8 mouse cellular contexts compared by ENCODE assay signal in the genomic region with DNA sequence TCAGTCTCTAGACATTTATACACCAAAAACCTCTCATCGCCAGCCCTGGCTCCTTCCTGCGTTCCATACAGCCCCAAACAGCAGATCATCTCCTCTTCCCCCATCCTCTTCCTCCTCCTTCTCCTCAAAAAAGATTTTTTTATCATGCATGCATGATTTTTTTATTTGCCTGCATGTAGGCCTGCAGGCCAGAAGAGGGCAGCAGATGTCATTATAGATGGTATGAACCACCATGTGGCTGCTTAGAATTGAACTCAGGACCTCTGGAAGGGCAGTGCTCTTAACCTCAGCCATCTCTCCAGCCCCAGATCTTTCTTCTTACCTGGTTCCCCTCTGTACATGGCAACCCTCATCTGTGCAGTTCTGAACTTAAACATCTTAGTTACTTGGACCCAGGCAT. TPM values are rescaled to one million over a fixed set of nuclear protein-coding genes. Genes with fewer than 3 reads are reported as not detected.
DNase-seq lines count a peak whose midpoint lies in the region; ATAC-seq and TF ChIP-seq lines count a peak whose summit lies in the region.

No protein-coding gene starts in this region.

- H3K27ac ChIP-seq in liver, adult 2 months (replicated peaks; ENCODE audit: insufficient read depth, low read depth, low read length), result no peak overlapping the region

- H3K27me3 ChIP-seq in liver, adult 2 months (ENCODE audit: control insufficient read depth, insufficient read depth, low read length), result no peaks in the 10 kb centered on the region

- H3K9ac ChIP-seq in liver, adult 2 months (ENCODE audit: low read depth, low read length), result no peak overlapping the region

- H3K4me1 ChIP-seq in lung, adult 2 months (ENCODE audit: control insufficient read depth, insufficient read depth, low read length), result no peaks in the 10 kb centered on the region; the same call in 1 of the 2 replicates
- H3K4me1 ChIP-seq in liver, adult 2 months (ENCODE audit: control insufficient read depth, insufficient read depth, low read length), result peaks cover 4% of the 10 kb centered on the region; the same call in 1 of the 2 replicates

- no peak for ATAC-seq in CD4-positive, CD25-positive, alpha-beta regulatory T cell, adult 4 months

- H3K36me3 ChIP-seq in liver, adult 2 months (ENCODE audit: control insufficient read depth, insufficient read depth, low read length), result 0 out of 2 replicates have a peak, but pooled peaks cover 2% of the 10 kb centered on the region

- peak; percentile 35; the same call in 1 of the 2 replicates for TF ChIP-seq CTCF in lung, adult 2 months (IDR thresholded peaks at IDR 0.05; ENCODE audit: insufficient read depth, low read length)
- peak; percentile 34; the same call in 1 of the 2 replicates for TF ChIP-seq CTCF in liver, adult 2 months (IDR thresholded peaks at IDR 0.05; ENCODE audit: low read depth, low read length)

- 79% methylated on average over 2 of the region's 2 CpGs for WGBS in lung, adult 2 months
- 65% methylated on average over 2 of the region's 2 CpGs for WGBS in liver, adult 2 months

- DNase-seq in CD4-positive, CD25-positive, alpha-beta regulatory T cell, adult 2 months (ENCODE audit: low read depth, low spot score), result peak; percentile 77
- DNase-seq in lung, adult 2 months, result no peak
- no peak for DNase-seq in lung, postnatal 25 days (ENCODE audit: low spot score)
- DNase-seq in liver, adult 2 months (ENCODE audit: extremely low read depth, low read depth, low spot score), result peak; percentile 43
- DNase-seq in thymus, postnatal 0 days (ENCODE audit: low spot score), result peak; percentile 68
- DNase-seq in adrenal gland, postnatal 36 days, result no peak
- DNase-seq in adrenal gland, postnatal 25 days, result no peak

- no peaks in the 10 kb centered on the region for H3K79me2 ChIP-seq in liver, adult 2 months (ENCODE audit: control insufficient read depth, insufficient read depth, low read length)

- TF ChIP-seq POLR2A in lung, adult 2 months (IDR thresholded peaks at IDR 0.05; ENCODE audit: borderline replicate concordance, extremely low read depth, low read depth, low read length), result no peak
- TF ChIP-seq POLR2A in liver, adult 2 months (IDR thresholded peaks at IDR 0.05; ENCODE audit: extremely low read depth, insufficient read depth, low read length), result no peak

- no peak overlapping the region for H3K4me3 ChIP-seq in lung, adult 2 months (replicated peaks; ENCODE audit: extremely low read depth, low read depth, low read length)
- H3K4me3 ChIP-seq in liver, adult 2 months (ENCODE audit: insufficient read depth, low read depth, low read length), result no peak overlapping the region

RNA-seq across cellular contexts. Expression of a gene that starts 8.1 kb away (rescaled TPM):
- polyA plus RNA-seq in CD4-positive, CD25-positive, alpha-beta regulatory T cell, adult 4 months (2017; shearing (Covaris generic)), result 10 to 100 TPM; 39.7 to 50.1 TPM
- 17.6 and 17.9 TPM in 2 replicates for polyA plus RNA-seq in lung, adult 2 months (2012; rRNA removed)
- 61.5 and 70.2 TPM in 2 replicates for total RNA-seq in liver, adult 2 months (2014; rRNA removed)
- 70.7 and 73.4 TPM in 2 replicates for polyA plus RNA-seq in liver, adult 2 months (2012; rRNA removed)
- polyA plus RNA-seq in thymus, postnatal 0 days (2015; fragmentation: Nextera tagmentation; extraction: Ambion mirVana), result 181 and 213 TPM in 2 replicates
- total RNA-seq in adrenal gland, postnatal 36 days (2021), result 10 to 100 TPM; 27.8 to 49.1 TPM
- total RNA-seq in adrenal gland, postnatal 25 days (2021), result 39.8 and 50.7 TPM in 2 replicates

RNA-seq across cellular contexts. Expression of a gene that starts 8.3 kb away (rescaled TPM):
- 1 to 10 TPM; 1.3 to 1.6 TPM for polyA plus RNA-seq in CD4-positive, CD25-positive, alpha-beta regulatory T cell, adult 4 months (2017; shearing (Covaris generic))
- 57.4 and 82.8 TPM in 2 replicates for polyA plus RNA-seq in lung, adult 2 months (2012; rRNA removed)
- 19.6 and 30.1 TPM in 2 replicates for total RNA-seq in liver, adult 2 months (2014; rRNA removed)
- 52.8 and 57.7 TPM in 2 replicates for polyA plus RNA-seq in liver, adult 2 months (2012; rRNA removed)
- polyA plus RNA-seq in thymus, postnatal 0 days (2015; fragmentation: Nextera tagmentation; extraction: Ambion mirVana), result 34.7 and 37.0 TPM in 2 replicates
- 10 to 100 TPM; 28.0 to 34.2 TPM for total RNA-seq in adrenal gland, postnatal 36 days (2021)
- 26.9 and 36.0 TPM in 2 replicates for total RNA-seq in adrenal gland, postnatal 25 days (2021)

RNA-seq across cellular contexts. Expression of a gene that starts 19.5 kb away (rescaled TPM):
- polyA plus RNA-seq in CD4-positive, CD25-positive, alpha-beta regulatory T cell, adult 4 months (2017; shearing (Covaris generic)), result 100 to 1,000 TPM; 819 to 912 TPM
- polyA plus RNA-seq in lung, adult 2 months (2012; rRNA removed), result 26.5 and 28.5 TPM in 2 replicates
- total RNA-seq in liver, adult 2 months (2014; rRNA removed), result 1.4 and 1.5 TPM in 2 replicates
- 3.5 and 4.0 TPM in 2 replicates for polyA plus RNA-seq in liver, adult 2 months (2012; rRNA removed)
- polyA plus RNA-seq in thymus, postnatal 0 days (2015; fragmentation: Nextera tagmentation; extraction: Ambion mirVana), result 638 and 684 TPM in 2 replicates
- total RNA-seq in adrenal gland, postnatal 36 days (2021), result 1 to 10 TPM; 5.6 to 7.9 TPM
- 8.3 and 12.9 TPM in 2 replicates for total RNA-seq in adrenal gland, postnatal 25 days (2021)

RNA-seq across cellular contexts. Expression of a gene that starts 19.6 kb away (rescaled TPM):
- 1 to 10 TPM; 6.6 to 7.9 TPM for polyA plus RNA-seq in CD4-positive, CD25-positive, alpha-beta regulatory T cell, adult 4 months (2017; shearing (Covaris generic))
- polyA plus RNA-seq in lung, adult 2 months (2012; rRNA removed), result 8.9 and 11.6 TPM in 2 replicates
- total RNA-seq in liver, adult 2 months (2014; rRNA removed), result 2.3 and 2.9 TPM in 2 replicates
- polyA plus RNA-seq in liver, adult 2 months (2012; rRNA removed), result 3.5 and 4.5 TPM in 2 replicates
- 25.4 and 29.7 TPM in 2 replicates for polyA plus RNA-seq in thymus, postnatal 0 days (2015; fragmentation: Nextera tagmentation; extraction: Ambion mirVana)
- 10 to 100 TPM; 10.1 to 11.9 TPM for total RNA-seq in adrenal gland, postnatal 36 days (2021)
- 14.7 and 15.2 TPM in 2 replicates for total RNA-seq in adrenal gland, postnatal 25 days (2021)

RNA-seq across cellular contexts. Expression of a gene that starts 21.4 kb away (rescaled TPM):
- 10 to 100 TPM; 17.3 to 23.4 TPM for polyA plus RNA-seq in CD4-positive, CD25-positive, alpha-beta regulatory T cell, adult 4 months (2017; shearing (Covaris generic))
- 15.4 and 16.2 TPM in 2 replicates for polyA plus RNA-seq in lung, adult 2 months (2012; rRNA removed)
- total RNA-seq in liver, adult 2 months (2014; rRNA removed), result 939 and 948 TPM in 2 replicates
- polyA plus RNA-seq in liver, adult 2 months (2012; rRNA removed), result 388 and 524 TPM in 2 replicates
- 146 and 151 TPM in 2 replicates for polyA plus RNA-seq in thymus, postnatal 0 days (2015; fragmentation: Nextera tagmentation; extraction: Ambion mirVana)
- total RNA-seq in adrenal gland, postnatal 36 days (2021), result 100 to 1,000 TPM in 1 of 2 experiments, 10 to 100 TPM in 1; 65.9 to 128 TPM
- total RNA-seq in adrenal gland, postnatal 25 days (2021), result 114 and 117 TPM in 2 replicates

Comparison
In these comparisons a context has a peak if more than half of its experiments do, and no peak if none do; other contexts are left out.
1. DNase-seq: peak in CD4-positive, CD25-positive, alpha-beta regulatory T cell, adult 2 months (single experiment), liver, adult 2 months (single experiment) and thymus, postnatal 0 days (single experiment); none in lung, adult 2 months (single experiment), lung, postnatal 25 days (single experiment), adrenal gland, postnatal 36 days (0 of 2) and adrenal gland, postnatal 25 days (single experiment).
2. RNA of a gene that starts 8.3 kb away (polyA plus RNA-seq): 57.4 to 82.8 TPM in lung, adult 2 months, 52.8 to 57.7 TPM in liver, adult 2 months and 34.7 to 37.0 TPM in thymus, postnatal 0 days; 1.3 to 1.6 TPM in CD4-positive, CD25-positive, alpha-beta regulatory T cell, adult 4 months; every median in the first group is over 10 times any median in the second.
3. RNA of a gene that starts 19.5 kb away (polyA plus RNA-seq): 819 to 912 TPM in CD4-positive, CD25-positive, alpha-beta regulatory T cell, adult 4 months and 638 to 684 TPM in thymus, postnatal 0 days; 26.5 to 28.5 TPM in lung, adult 2 months and 3.5 to 4.0 TPM in liver, adult 2 months; every median in the first group is over 10 times any median in the second.